Mouse (Mus musculus) left cerebral cortex, adult 8-10 months (tissue): ENCODE measurements at regions not wholly inside any gene's neighbourhood (a gene's known extent, or its start where the extent isn't known, plus 50 kb on each side); places are given as distances from the start of the nearest gene placed in this dataset.

ENCODE experiments used
- DNase-seq, 2 experiments: peaks; one replicate each; pipeline ENCODE4 v3.0.0; 2022; ENCODE audit warnings: low spot score in 2 of 2

DNA sequence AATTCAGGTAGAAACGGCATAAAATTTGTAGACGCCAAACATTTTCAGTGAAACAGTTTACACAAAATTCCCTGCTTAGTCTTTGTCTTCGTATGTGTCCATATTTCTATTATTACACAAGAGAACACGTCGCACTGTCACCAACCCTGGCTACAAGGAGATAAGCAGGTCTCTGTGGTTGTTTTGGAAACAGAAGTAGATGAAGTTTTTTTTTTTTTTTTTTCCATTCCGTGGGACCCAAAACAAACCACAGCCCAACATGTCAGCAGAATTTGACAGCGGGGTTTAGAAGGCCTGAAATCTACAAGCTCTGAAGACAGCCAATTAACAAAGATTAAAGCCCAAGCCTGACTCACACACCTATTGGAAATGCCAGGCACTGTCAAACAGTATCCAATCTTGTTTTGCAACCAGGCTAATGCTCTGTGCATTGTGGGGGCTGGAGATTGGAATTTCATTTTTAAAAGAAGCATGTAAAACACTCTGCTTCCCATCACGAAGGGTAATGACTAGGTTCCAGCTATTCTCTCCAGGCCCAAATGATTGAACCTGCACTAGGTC lies 428.5 kb upstream of the Btbd3 start:
- DNase-seq = no peak

DNA sequence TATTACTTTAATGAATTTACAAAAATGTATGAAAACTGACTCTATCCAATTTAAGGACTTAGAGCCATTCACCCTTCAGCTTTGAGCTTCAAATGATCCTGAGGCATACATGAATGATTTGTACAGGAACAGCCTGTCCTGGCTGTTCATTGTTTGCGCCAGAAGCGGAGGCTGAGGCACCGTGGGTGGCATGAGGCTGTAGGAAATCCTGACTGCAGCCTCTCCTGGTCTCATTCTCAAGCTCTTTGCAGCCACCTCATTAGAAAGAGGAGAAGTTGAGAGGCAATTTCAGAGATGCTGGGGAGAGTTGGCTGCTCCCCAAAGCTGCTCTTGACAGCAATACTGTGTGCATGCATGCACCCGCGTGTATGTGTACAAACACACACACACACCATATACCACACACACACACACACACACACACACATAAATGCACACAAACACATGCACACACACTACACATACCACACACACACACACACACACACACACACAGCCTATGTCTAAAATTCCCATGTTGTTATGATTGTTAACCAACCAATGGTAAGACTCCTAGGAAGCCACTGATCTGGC lies 434.9 kb upstream of the Btbd3 start:
- peak; percentile 4 to 16 for DNase-seq

DNA sequence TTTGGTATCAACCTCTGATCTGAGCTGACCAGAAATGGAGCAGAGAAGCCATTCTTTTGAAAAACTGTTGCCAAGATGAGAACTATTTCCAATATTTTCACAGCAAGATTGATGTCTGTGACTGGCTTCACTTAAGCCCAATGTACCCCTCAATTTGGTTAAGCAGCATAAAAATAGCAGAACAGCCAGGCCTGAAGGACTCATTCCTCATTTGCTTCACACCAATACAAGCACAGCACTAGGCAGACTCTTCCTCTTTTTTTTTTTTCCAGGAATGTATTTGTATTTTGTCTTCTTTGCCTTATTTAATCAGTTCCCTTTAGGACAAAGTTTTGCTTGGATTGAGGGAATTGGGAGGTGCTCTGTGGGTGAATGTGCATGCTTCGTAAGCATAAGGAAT lies 441.4 kb upstream of the Btbd3 start:
- DNase-seq = no peak

DNA sequence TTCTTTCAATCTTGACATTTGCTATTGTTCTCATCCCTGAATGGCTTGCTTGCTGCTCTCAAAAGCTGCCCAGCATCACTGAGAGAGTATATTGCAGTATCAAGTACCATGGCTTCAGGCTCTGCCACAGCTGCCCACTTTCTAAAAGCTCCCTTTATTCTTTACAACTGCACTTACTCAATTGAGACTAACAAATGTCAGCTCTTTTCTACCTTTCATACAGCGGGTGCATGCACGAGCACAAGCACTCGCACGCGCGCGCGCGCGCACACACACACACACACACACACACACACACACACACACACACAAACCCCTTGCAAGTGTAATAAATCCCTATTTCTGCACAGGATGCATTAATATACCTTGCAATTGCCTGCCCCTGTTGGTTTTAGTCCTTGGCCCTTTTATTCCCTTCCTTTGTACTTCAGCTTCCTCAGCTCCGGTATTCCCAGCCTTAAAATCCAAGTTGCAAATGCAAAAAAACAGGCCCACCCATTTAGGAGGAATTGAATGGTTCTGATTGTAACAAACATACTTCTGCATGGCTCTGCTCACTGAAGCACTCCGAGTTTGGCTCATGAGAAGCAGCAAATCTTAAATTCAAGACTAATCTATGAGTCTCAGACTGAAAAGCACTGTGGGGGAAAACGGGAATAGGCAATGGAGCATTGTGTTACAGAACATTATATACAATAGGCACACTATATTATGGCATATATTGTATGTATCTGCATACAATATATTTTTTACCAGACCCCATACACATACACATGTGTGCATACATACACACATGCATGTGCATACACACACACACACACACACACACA lies 447.7 kb upstream of the Btbd3 start:
- no peak for DNase-seq

DNA sequence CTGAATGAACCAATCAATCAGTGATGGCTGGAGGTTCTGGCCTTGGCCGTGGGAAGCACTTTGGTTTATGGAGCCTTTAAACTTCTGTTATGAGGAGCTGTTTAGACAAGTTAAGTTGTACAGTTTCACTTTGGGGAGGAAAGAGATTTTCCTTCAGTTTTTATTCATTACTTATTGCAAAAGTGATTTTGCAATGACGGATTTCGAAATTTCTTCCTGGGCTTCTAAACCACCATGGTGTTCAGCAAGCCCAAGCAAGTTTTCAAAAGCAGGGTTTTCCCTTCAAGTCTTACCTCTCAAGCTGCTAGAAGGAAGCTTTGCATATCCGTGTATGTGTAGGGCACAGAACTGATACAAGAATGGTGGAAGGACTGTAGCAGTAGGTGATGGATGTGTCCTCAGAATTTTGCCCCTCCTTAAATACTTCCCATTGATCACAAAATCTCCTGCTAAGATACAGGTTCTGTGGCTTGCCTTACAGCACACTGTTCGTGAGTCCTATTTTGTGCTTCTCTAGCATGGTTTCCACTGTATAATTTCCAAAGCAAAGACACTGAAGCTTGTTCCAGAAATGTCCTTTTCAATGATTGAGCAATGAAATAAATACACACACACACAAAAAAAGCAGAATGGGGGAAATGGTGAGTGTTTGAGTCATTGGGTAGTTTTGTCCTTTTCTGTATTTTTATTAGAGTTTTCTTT lies 448.6 kb upstream of the Btbd3 start:
- DNase-seq = no peak

DNA sequence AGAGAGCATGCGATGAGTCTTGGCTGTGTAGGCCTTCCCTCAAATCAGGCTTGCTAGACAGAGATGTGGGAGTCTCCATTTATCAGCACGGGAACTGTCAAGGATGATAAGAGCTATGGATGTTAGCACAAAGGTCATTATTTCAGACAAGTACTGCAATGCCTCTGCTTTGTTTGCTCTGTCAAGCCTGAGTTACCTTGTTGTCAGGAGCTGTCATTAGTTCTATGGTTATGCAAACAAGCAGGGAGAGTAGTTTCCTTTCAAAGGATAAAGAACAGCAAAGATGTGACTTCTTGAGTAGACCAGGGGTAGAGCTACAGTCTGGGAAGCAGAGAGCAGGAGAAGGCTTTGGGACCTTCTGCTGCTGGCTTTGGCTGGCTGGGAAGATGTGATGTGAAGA lies 461.5 kb upstream of the Btbd3 start:
- DNase-seq = no peak

DNA sequence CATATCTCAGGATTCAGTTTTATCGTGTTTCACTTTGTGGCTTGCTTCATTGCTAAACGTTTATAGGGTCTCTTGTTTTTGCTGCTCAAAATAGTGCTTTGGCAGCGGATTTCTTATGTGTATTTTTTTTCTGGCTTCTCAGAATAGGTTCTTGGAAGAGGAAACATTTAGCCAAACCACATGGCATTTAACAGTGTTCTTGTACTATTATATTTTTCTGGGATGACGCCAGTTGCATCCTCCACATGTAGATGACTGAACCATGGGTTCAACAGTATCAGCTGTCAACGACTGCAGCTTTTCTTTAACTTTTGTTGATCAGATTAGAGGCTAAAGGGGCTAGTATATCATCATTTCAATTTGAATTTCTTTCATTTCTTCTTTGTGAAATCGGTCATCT lies 472.3 kb upstream of the Btbd3 start:
- DNase-seq = no peak

DNA sequence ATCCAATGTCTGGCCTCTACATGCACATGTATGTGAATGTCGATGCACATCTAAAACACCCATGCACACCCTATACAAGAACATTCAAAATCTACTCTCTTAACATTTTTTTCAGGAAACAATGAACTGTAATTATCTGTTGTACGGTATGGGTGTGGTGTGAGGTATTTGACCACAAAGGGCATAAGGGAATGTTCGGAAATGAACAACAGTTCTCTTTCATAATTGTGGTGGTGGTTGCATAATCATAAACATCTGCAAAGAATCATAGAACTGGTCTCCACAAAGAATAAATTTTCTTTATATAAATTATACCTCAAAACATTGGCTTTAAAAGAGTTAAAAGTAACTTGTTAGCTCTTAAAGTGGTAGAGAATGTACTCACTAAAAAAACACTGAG lies 478.9 kb upstream of the Btbd3 start:
- no peak for DNase-seq

DNA sequence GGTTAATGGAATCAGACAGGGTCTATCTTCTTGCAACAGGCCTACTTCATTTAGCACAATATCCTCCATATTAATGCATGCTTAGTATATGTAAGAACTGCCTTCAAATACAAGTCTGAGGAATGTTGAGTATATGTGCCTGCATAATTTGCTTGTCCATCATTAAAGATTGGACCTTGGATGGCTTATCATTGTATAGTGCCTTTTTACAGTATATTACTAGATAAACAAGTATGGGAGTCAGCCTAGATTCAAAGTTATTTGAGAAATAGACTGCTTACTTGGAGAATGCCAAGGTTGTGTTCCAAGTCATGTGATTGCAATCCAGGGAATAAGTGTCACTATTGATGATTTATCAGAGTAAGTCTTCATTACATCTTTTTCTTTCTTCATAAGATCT lies 491.6 kb upstream of the Btbd3 start:
- no peak for DNase-seq

DNA sequence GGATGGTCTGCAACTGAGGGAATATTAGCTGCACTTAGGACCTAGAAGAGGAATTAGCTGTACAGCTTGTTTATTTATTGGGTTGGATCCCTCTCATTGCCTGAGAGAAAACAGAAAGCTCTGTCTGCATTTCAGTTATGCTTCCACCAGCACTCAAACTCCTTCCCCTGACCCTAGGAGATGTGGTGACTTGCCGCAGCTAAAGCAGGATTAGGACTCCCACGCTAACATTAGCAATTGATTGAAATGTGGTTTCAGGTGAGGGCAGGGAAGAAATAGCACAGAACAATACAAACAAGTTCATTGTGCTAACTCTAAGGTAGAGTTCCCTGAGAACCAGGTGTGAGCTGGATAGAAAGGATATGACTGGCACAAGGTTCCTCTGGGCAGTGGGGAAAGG lies 496.9 kb upstream of the Btbd3 start:
- DNase-seq = no peak

DNA sequence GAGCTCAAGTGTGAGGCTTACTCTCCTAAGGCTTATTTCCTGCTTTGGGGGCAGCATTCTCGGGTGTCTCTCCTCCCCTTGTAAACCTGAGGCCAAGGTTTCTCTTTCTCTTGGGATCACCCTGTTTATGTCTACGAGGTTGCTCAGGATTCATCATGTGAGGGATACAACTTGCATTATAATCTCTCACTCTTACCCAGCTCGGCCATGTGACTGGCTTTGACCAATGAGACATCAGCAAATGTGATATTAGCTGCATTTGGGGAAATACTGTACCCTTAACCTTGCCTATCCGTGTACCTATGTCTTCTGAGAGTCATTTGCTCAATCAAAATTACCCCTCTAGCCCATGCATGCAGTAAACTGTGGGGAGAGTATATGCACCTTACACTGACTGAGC lies 498.0 kb upstream of the Btbd3 start:
- DNase-seq = no peak

DNA sequence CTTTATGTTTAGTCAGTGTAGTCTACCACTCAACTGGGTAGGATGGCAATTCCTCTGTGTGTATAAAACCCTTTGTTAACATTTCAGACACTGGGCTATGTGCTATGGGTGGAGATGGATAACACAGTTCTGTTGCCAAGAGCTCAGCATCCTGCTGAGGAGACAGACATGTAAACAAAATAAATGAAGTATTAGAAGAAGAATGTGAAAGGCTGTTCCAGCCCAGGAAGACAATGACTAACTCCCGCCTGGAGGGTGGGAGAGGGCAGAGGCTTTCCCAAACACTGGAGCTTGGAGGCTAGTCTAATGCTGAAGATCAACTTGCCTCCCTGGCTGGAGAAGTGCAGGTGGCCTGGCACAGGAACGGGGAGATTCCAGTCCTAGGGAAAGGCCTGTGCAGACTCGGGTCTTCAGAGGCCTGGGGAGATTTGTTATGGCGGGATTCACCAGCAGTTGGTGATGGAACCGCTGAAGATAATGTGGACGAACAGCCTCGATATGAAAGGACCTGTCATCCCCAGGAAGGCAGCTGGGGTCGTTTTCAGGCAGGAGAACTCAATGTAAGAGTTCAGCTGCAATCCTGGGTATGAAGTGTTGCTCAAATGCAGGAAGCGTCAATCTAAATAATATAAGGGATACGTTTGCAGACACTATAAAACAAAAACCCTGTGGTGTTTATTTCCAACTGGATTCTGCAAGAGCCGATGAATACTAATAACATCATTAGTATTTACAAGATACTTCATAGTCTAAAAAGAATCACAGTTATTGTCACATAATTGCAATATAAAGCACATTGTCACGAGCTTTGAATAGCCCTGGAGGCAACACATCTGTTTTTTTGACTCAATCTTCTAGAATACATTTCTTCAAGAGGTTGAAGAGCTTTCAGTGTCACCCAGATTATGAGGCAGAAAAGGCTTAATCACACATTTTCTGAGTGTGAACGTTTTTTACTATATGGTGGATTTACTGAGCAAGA lies 498.8 kb upstream of the Btbd3 start:
- no peak for DNase-seq

DNA sequence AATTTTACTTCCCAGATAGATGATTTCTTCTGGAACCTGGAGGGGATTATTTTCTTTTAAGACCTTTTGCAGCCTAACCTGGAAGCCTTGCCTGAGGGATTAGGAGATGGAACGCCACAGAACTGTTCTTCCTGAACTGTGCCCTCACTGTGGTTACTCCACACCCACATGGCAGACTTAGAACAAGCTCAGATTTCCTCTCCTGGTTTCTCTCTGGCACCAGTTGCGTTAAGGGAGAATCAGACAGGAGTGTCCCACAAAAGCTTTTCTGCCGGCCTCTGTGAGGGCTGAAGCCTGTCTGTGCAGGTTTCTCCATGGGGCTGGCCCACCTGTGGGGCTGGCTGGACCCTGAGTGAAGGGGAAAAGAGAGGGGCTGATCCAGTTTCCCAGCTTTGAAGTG lies 500.1 kb upstream of the Btbd3 start:
- DNase-seq = no peak

DNA sequence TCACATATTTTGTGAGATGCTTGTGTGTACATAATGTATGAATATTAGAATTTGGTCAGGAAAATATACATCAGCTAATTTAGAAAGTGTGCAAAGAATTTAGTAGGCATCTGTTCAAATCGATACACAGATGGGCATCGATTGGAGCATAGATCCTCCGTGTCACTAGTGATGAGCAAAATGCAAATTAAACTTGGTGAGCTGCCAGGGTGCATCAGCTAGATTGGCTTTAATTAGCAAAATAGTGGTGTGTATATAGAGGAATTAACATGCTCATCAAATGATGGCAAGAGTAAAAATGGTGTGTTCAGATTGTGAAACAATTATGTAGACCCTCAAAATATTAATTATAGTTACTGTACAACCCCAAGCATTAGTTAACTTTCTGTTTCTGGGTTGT lies 501.9 kb upstream of the Btbd3 start:
- no peak for DNase-seq

DNA sequence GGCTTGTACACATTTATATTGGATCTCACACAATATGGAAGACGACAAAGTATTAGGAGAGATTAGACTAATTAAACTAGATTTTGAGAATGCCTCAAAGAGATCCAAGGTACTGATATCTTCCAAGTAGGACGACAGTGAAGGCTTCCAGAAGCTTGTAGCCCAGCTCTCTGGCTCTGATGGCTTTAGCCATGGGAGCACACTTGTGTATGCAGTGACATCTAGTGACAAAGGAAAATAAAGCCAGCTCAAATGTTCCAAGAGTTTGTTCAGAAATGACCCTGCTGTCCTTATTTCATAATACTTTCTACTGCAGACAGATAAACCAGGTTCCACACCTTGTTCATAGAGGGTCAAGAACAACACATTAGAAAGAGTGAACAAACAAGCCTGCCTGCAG lies 524.0 kb upstream of the Btbd3 start:
- no peak for DNase-seq

DNA sequence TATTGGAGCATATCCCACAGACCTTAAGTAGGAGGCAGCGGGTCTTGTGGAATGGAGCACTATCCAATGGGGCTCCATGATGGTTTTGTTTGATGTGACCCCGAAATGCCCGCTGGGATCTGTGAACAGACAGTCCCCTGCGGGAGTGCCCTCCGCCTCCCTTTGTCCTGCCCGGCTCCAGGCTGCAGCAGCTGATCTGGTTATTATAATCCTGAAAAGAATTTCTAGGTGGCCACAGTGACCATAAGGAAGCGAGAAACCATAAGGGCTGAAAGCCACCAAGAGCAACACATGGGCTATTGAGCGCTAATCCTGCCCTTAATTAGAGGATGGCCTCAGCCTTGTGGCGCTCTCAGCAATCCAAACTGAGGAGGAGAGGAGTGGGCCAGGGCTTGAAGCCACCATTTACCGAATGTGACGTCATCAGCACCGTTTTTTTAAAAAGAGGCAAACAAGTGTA lies 525.9 kb upstream of the Btbd3 start:
- no peak for DNase-seq

DNA sequence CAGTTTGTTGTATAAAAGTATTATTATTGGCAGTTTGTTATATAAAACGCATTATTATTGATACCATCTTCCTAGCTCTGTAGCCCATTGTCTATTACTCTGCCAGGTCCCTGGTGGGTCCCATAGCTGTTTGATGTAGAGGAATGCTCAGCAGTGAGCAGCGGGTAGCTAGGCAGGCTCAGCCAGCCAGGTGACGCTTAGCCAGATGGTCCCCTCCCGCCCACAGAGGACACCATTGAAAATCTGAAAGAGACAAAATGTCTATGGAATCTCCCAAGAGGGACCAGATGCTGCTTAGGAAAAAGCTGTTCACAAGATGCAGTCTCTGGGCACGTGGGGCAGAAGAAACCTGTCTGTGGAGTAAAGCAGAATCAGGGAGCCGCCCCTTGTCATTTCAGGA lies 526.5 kb upstream of the Btbd3 start:
- peak in 1 of 2 experiments; percentile 41 for DNase-seq

DNA sequence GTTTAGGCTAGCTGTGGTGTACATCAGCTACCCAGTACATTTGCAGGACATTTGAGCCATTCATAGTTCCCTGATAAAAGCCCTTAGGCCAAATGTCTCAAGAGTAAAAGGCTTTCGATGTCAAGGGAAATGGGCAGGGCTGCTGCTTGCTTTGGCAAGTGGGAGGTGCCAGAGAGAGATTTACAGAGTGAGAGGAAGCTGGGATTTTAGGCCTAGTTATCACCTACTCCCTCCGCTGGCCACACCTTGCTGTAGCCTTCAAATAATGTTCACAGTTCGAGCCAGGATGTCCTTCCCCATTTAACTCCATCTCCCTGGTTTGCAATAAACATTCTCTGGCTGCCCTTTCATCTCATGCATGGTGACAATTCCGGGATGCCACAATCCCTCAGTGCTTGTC lies 527.2 kb upstream of the Btbd3 start:
- no peak for DNase-seq

DNA sequence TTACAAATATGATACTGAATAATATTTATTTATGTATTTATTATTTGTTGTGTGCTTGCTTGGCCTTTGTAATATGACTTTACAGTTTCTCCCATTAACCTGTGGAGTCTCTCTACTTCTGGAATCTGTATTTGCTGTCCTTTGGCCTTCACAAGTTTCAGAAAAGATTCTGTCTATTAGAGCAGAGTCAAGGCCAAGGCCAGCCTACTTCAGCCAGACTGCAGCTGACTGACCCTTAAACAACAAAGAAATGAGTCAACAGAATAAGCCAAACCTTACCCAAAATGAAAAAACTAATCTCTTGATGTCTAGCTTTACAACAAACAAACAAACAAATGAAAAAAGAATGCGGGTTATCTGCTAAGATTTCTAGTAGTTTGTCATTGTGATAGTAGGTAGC lies 532.7 kb upstream of the Btbd3 start:
- DNase-seq = no peak

DNA sequence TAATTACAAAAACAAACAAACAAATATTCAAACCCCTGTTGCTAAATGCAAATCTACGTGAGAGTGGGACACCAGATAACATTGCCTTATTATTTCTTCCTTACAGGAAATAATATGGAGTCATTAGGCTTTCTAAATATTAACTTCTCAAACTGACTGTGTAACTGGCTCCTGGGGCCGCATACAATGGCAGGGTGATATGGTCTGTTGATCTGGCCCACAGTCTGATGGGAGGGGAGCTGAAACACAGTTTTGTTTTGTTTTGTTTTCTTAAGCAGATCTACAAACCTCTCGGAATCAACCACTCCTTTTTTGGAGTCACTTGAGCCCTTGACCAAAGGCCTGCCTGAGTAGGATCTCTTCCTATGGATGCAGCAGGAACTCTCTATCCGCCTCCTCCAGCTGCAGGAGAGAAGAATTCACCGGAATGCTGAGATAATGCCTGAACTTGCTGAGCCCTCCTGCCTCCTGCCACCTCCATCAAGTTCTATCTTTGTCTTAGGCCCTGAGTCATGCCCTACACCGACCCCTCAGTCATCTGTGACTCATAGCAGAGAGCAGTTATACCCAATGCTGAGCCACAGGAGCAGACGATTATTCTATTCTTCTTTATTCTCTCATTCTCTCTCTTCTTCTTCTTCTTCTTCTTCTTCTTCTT lies 534.5 kb upstream of the Btbd3 start:
- DNase-seq = no peak

DNA sequence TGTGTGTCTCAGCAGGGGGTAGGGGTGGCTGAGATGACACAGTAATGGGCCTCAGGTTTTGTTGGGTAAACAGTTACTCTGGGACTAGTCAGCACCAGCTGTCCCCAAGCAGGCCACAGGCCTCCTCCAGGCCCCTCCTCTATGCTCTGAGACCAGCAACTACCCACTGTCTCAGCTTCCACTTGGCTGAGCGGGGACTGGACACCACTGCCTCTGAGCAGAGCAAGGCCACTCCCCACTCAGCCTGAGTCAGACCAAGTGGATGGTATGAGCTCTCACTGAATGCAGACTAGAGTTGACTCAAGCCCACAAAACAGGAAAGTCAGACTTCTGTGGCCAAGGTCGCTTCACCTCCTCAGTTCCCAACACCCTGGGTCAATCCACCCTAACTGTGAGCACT lies 540.5 kb upstream of the Btbd3 start:
- no peak for DNase-seq
